Mouse (Mus musculus): ENCODE results near the gene B4galnt1.
A peak's percentile ranks its signal among the peaks of the same experiment; 100 is the strongest.

DNA sequence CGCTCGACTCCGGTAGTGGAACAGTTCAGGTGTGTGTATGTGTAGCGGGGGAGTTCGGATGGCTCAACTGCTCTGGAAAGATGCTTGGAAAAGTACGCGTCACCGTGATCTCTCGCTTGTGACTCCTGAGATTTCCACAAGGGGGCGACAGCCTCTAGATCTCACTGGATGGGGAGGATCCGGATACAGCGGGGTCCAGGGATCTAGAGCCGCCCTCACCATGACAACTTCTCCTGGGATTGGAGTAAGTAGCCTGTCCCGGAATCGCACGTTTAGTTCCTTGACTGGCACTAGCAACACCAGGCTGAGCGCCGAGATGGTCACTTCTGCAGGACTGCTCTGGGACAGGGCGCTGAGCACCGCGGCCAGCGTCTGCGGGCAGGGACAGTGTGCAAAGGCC is 12.7 kb downstream of the B4galnt1 start:
- TF ChIP-seq POLR2A (IDR thresholded peaks at IDR 0.05; ENCODE audit: low read depth, low read length) (no peak), CTCF (IDR thresholded peaks at IDR 0.05; ENCODE audit: extremely low read depth, insufficient read depth, insufficient read length, insufficient replicate concordance) (peak; percentile 68; the same call in 1 of the 2 replicates)

All from spleen, adult 2 months (tissue).